Mouse (Mus musculus) C2C12 (cell line): Measurements from ENCODE around the gene Ldlr. TPM values are rescaled to one million over a fixed set of nuclear protein-coding genes. Genes with fewer than 3 reads are reported as not detected.

Source experiments
- H3K27me3 ChIP-seq: one replicate; pipeline ENCODE4 v1.6.1; 2011; ENCODE audit not compliant: control insufficient read depth, insufficient read depth, insufficient read length
- H3K36me3 ChIP-seq: one replicate; pipeline ENCODE4 v1.6.1; 2011; ENCODE audit not compliant: control insufficient read depth, insufficient read depth
- H3K4me3 ChIP-seq: one replicate; pipeline ENCODE4 v1.5.1; 2011; ENCODE audit warnings: mild to moderate bottlenecking, control low read depth; ENCODE audit not compliant: poor library complexity, insufficient read depth, severe bottlenecking
- H3K79me2 ChIP-seq: one replicate; pipeline ENCODE4 v1.6.1; 2011; ENCODE audit not compliant: control insufficient read depth, insufficient read depth
- H3K79me3 ChIP-seq: one replicate; pipeline ENCODE4 v1.6.1; 2011; ENCODE audit warnings: low read depth, control low read depth
- H3ac ChIP-seq: one replicate; pipeline ENCODE3; 2011; ENCODE audit warnings: low read depth; ENCODE audit not compliant: control insufficient read depth, insufficient read length
- CEBPB ChIP-seq: IDR thresholded peaks from one replicate; pipeline ENCODE4 v1.6.1; 2011; ENCODE audit warnings: low read depth, mild to moderate bottlenecking, control low read depth, moderate library complexity
- CTCF ChIP-seq: IDR thresholded peaks from one replicate; pipeline ENCODE4 v1.5.1; 2011; ENCODE audit not compliant: control insufficient read depth, insufficient read depth, insufficient read length
- FOSL1 ChIP-seq: IDR thresholded peaks from one replicate; pipeline ENCODE4 v1.8.0; 2011; ENCODE audit warnings: mild to moderate bottlenecking, low read length; ENCODE audit not compliant: poor library complexity, insufficient read depth, severe bottlenecking
- MAX ChIP-seq: IDR thresholded peaks from one replicate; pipeline ENCODE4 v1.6.1; 2011; ENCODE audit warnings: mild to moderate bottlenecking, control low read depth
- MYOD1 ChIP-seq: IDR thresholded peaks from one replicate; pipeline ENCODE4 v1.6.1; 2011; ENCODE audit warnings: low read depth; ENCODE audit not compliant: control insufficient read depth, insufficient read length
- MYOG ChIP-seq: IDR thresholded peaks from one replicate; pipeline ENCODE4 v1.6.1; 2011; ENCODE audit not compliant: control insufficient read depth, insufficient read length; ENCODE audit errors: extremely low read depth
- USF1 ChIP-seq: IDR thresholded peaks from one replicate; pipeline ENCODE4 v1.6.1; 2011; ENCODE audit warnings: low read depth, mild to moderate bottlenecking, control low read depth, moderate library complexity
- polyA plus RNA-seq: library from polyadenylated mRNA; unstranded; fragments of >200 nt; fragmentation: generic; extraction: Trizol; gene quantifications from one replicate; pipeline ENCODE4 v1.2.1, GENCODE M21; 2012; ENCODE audit warnings: missing spikeins

Ldlr gene
- polyA plus RNA-seq, 1 experiment = 58.3 TPM

DNA sequence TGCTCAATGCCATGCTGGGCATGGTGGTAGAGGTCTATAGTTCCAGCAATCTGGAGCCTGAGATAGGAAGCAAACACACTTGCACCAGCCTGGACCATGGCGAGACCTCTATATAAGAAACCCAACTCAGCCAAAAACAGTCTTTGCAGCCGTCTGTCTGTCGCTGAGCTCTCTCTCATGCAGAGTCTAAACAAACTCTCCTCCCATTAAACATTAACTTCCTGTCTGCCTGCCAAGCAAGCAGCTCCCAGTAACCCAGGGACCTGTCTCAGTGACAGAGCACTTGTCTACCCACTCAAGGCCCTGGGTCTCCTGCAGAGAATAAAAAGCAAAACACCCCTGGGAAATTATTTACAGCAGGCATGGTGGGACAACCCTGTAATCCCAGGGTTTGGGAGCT, 13.3 kb downstream of the Ldlr start:
- Histone ChIP-seq H3K27me3 (no peaks in the 10 kb centered on the region), H3K4me3 (no peak overlapping the region), H3K79me3 (peaks cover 20% of the 10 kb centered on the region), H3ac (no peak overlapping the region), H3K79me2 (peaks cover 35% of the 10 kb centered on the region), H3K36me3 (peaks cover 96% of the 10 kb centered on the region)
- TF ChIP-seq FOSL1 (no peak), MAX (no peak), CEBPB (no peak), MYOG (no peak), CTCF (no peak), MYOD1 (no peak), USF1 (no peak)

DNA sequence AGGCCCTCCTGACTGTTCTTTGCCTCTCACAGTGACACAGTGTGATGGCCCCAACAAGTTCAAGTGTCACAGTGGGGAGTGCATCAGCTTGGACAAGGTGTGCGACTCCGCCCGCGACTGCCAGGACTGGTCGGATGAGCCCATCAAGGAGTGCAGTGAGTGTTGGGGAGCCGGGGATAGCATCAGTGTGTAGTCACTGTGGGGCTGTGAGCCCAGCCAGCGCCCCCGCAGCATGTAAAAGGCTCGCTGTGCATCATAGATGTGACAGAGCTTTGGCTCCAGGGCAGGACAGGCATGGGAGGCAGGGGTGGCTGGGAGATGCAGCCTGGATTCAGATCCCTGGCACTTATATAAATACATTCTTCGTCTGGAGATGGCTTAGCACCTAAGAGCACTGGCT, 13.9 kb downstream of the Ldlr start:
- H3K79me2 ChIP-seq = peaks cover 29% of the 10 kb centered on the region
- no peak overlapping the region for H3K4me3 ChIP-seq
- peaks cover 14% of the 10 kb centered on the region for H3K79me3 ChIP-seq
- no peak overlapping the region for H3ac ChIP-seq
- H3K27me3 ChIP-seq = no peaks in the 10 kb centered on the region
- TF ChIP-seq MYOG = no peak
- TF ChIP-seq CEBPB = no peak
- no peak for TF ChIP-seq MAX
- no peak for TF ChIP-seq USF1
- no peak for TF ChIP-seq MYOD1
- no peak for TF ChIP-seq CTCF
- TF ChIP-seq FOSL1 = no peak
- peaks cover 96% of the 10 kb centered on the region for H3K36me3 ChIP-seq

DNA sequence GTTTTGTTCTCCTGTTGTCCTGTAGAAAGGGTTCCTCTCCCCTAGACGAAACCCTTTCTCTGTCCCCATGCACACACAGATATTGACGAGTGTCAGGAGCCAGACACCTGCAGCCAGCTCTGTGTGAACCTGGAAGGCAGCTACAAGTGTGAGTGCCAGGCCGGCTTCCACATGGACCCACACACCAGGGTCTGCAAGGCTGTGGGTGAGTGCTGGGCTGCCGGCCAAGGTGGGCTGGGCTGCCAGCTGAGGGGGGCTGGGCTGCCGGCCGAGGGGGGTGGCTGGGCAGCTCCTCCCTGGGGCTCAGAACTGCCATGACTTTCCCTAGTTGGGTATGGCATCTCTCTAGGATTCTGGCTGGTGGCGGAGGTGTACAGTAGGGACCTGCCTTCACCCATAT, 15.5 kb downstream of the Ldlr start:
- no peak for TF ChIP-seq CTCF
- no peak for TF ChIP-seq FOSL1
- TF ChIP-seq MYOG = no peak
- TF ChIP-seq MYOD1 = no peak
- TF ChIP-seq CEBPB = no peak
- no peak for TF ChIP-seq MAX
- TF ChIP-seq USF1 = no peak
- Histone ChIP-seq H3ac (no peak overlapping the region), H3K27me3 (no peaks in the 10 kb centered on the region), H3K79me2 (peaks cover 13% of the 10 kb centered on the region), H3K4me3 (no peak overlapping the region), H3K36me3 (peaks cover 92% of the 10 kb centered on the region), H3K79me3 (peaks cover 9% of the 10 kb centered on the region)

DNA sequence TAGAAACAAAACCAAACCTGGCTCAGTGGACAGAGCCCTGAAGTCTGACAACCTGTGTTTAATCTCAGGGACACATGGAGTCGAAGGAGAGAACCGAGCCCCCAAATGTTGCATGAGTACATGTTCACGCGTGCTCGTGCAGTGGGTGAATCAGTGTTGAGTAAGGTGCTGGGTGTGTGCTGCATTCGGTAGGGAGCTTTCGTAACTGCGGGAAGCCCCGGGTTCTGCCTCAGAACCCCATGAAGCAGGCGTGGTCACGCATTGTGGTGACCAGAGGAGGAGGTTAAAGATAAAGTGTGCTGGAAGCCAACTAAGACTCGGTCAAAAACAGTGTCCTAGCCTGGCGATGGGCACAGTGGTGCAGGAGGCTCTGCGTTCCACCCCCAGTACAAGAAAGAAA, 17.1 kb downstream of the Ldlr start:
- Histone ChIP-seq H3K79me3 (peaks cover 3% of the 10 kb centered on the region), H3K79me2 (no peaks in the 10 kb centered on the region), H3ac (no peak overlapping the region), H3K27me3 (no peaks in the 10 kb centered on the region), H3K4me3 (no peak overlapping the region), H3K36me3 (peaks cover 90% of the 10 kb centered on the region)
- TF ChIP-seq MAX = no peak
- no peak for TF ChIP-seq MYOD1
- TF ChIP-seq FOSL1 = no peak
- no peak for TF ChIP-seq USF1
- TF ChIP-seq CTCF = no peak
- TF ChIP-seq MYOG = no peak
- TF ChIP-seq CEBPB = no peak

DNA sequence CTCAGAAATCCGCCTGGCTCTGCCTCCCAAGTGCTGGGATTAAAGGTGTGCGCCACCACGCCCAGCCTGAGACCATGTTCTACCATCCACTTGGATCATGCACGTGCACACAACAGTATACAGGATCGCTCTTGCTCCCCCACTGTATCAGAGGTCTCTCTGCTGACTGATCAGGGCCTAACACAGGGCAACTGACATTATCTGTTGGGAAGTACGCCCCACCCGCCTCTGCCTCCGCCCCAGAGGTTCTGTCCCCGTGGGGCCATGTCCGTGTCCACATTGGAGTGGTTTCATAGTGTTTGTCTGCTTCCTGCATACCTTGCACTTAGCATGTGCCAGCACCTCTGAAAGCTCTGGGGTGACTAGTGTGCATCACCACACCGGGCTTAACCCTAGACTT, 18.2 kb downstream of the Ldlr start:
- no peaks in the 10 kb centered on the region for H3K27me3 ChIP-seq
- no peak overlapping the region for H3K4me3 ChIP-seq
- H3K79me2 ChIP-seq = no peaks in the 10 kb centered on the region
- peaks cover 3% of the 10 kb centered on the region for H3K79me3 ChIP-seq
- no peak overlapping the region for H3ac ChIP-seq
- H3K36me3 ChIP-seq = peaks cover 90% of the 10 kb centered on the region
- no peak for TF ChIP-seq MYOD1
- no peak for TF ChIP-seq CEBPB
- no peak for TF ChIP-seq MAX
- TF ChIP-seq MYOG = no peak

DNA sequence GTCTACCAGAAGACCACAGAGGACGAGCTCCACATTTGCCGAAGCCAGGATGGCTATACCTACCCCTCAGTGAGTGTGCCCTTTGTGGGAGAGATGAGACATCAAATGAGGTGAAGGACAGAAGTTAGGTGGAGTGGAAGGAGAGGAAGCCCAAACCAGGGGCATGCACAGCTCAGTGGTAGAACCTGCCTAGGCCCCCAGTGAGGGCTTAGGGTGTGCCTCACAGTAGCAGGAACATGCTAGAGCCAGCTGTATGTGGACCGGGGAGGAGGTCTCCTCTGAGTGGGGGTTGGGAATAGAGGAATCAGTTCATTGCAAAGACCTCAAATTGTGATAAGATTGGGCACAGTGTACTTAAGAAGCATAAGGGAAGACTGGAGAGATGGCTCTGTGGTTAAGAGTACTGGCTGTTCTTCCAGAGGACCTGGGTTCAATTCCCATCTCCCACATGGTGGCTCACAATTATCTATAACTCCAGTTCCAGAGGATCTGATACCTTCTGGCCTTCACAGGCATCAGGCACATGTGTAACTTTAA, 24.0 kb downstream of the Ldlr start:
- H3ac ChIP-seq = no peak overlapping the region
- H3K4me3 ChIP-seq = no peak overlapping the region
- H3K36me3 ChIP-seq = peaks cover 66% of the 10 kb centered on the region
- no peaks in the 10 kb centered on the region for H3K27me3 ChIP-seq
- TF ChIP-seq MYOD1 = no peak
- no peak for TF ChIP-seq CTCF
- no peak for TF ChIP-seq USF1
- TF ChIP-seq MAX = no peak
- TF ChIP-seq MYOG = no peak
- no peak for TF ChIP-seq FOSL1
- no peak for TF ChIP-seq CEBPB
- peaks cover 8% of the 10 kb centered on the region for H3K79me2 ChIP-seq
- H3K79me3 ChIP-seq = no peaks in the 10 kb centered on the region
